Mouse (Mus musculus) left cerebral cortex, adult 18-20 months (tissue): ENCODE data around the gene Ice2. TPM values are rescaled to one million over a fixed set of nuclear protein-coding genes. Genes with fewer than 3 reads are reported as not detected.

Experiments used
- DNase-seq, 2 experiments: peaks; one replicate each; pipeline ENCODE4 v3.0.0; 2021 to 2022; ENCODE audit warnings: low spot score in 2 of 2, mixed read lengths in 1 of 2
- long read RNA-seq, 2 experiments: library from polyadenylated mRNA; stranded (forward); transcript quantifications; one replicate each; pipeline ENCODE4 v2.0.0; 2021
- total RNA-seq, 2 experiments: library from RNA; stranded (reverse); gene quantifications; 2 replicates each; pipeline ENCODE4 v1.2.3; 2021

The Ice2 gene
- 10 to 100 TPM in 1 of 2 experiments, 1 to 10 TPM in 1; 9.6 to 10.1 TPM for total RNA-seq
- long read RNA-seq, experiment 1, full-length matches to known transcripts = 4 of 6 reads
- long read RNA-seq, experiment 1, partial matches to known transcripts = 0 of 6 reads
- long read RNA-seq, experiment 1, other reads (novel, unspliced or antisense) = 2 of 6 reads
- long read RNA-seq, experiment 2, full-length matches to known transcripts = 1 of 3 reads
- long read RNA-seq, experiment 2, partial matches to known transcripts = 1 of 3 reads
- long read RNA-seq, experiment 2, other reads (novel, unspliced or antisense) = 1 of 3 reads

DNA sequence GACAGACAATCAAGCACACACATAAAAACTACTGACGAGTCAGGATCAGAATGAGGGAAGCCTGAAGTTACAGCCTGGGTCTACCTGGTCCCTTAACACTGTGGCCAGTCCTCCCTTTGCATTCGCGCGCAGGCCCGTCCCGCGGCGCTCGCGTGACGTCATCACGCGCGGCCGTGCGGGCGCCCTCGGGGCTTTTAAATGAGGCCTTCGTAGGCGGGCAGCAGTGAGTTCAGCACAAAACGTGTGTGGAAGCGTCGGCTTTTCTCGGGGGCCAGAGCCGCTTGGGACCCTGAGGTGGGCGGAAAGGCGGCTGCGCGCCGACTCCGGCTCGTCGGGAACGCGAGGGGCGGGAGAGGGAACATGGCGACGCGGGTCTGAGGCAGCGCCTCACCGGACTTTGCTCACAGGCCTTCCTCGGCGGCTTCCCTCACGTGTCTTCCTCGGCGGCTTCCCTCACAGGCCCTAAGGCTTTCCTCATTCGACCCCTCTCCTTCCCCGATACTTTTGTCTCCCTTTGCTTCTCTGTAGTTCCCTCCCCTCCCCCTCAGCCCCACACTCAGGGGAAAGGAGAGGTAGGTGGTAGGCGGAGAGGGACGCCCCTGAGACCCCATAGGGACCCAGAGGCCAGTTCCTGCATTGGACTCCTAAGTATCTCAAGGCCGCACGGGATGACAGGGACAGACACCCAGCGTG, at the start of gene Ice2:
Gene Ice2, plus strand, starts transcription at position 147 of the 693 bp plus-strand sequence.
- DNase-seq = peak; percentile 72 to 80

DNA sequence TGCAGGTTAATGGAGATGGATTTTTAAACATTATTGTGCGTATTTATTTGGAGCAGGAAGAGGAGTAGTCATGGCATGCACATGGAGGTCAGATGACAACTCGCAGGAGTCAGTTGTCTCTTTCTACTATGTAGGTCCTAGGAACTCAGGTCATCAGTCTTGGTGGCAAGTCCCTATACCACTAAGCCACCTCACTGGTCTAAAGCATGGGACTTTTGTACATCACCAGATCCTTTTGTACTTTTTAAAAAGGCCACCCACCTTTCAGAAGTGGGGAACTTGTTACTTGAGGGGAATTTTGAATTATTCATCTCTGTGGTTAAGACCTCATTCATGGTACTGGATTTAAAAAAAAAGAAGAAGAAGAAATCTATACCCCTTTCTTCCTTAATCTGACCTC, 48.2 kb upstream of the Ice2 start:
- DNase-seq = no peak

DNA sequence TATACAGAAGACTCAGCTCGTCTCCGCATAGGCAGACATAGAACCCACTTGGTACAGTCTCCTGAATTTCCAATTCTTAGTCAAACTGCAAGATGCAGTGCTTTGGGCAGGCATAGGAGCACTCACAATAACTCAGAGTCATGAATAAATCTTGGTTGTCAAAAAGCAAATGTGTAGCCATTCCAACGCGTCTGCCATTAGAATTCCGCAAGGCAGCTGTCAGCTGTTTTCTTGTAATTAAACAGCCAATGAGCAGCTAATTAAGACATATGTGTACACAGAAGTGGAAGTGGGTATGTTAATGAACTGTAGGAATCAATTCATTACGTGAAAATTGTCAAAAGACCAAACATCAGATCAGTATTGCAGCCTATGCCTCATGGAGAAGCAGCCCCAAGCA, 43.5 kb upstream of the Ice2 start:
- no peak for DNase-seq

DNA sequence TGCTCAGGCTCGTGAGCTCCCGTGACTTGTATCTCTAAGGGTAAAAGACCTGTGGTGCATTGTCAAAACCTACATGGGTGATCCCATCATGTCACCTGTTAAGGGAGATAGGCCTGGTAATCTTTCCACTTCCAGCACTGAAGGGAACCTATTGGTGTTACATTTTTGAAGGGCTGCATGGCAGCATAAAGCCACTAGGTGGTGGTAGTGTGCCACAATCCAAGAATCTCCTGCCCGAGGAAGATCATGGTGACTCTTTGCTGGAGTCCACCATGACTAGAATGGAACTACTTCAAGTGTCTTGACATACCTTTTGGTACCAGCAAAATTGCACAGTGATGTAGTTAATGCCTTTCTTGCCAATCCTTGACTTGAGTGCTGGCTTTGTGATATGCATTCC, 39.9 kb upstream of the Ice2 start:
- DNase-seq = peak; percentile 57 to 59

DNA sequence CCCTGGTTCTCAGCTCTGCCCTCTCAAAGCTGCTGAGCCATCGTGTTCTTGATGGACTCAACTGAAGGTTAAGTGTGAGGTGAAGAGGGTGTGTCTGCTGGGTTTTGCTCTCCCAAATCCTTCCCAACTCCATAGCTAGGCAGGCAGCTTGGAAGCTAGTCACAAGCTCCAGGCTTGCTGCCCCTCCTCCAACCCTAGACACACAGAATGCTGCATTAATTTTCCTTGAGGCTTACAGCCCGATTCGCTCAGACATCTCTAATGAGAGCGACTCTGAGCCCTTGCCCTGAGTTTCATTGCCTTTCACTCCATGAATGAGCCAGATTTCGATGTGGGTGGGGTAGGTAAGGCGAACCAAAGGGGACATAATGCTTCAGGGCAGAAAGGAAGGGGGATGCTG, 38.9 kb upstream of the Ice2 start:
- DNase-seq = no peak

DNA sequence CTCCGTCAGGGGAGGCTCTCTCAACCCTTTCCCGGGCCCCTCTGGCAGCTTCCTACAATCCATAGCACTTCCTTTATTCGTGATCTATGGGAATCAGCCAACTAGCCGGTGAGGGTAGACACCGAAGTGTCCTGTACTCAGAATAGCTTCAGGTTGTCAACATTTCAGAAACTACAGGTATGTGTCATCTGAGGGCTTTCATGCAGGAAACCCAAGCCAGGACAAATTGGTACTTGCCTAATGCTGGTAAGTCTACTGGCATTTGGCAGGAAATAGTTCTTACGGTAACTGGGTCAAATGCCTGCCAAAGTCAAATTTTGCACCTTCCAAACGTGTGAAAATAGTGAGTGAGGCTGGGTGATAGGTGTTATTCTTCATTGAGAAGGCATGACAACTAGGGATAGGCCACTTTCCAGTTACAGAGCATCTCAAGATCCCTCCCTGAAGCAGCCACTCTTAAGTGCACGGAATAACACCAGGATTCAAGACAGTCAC, 35.7 kb upstream of the Ice2 start:
- no peak for DNase-seq

DNA sequence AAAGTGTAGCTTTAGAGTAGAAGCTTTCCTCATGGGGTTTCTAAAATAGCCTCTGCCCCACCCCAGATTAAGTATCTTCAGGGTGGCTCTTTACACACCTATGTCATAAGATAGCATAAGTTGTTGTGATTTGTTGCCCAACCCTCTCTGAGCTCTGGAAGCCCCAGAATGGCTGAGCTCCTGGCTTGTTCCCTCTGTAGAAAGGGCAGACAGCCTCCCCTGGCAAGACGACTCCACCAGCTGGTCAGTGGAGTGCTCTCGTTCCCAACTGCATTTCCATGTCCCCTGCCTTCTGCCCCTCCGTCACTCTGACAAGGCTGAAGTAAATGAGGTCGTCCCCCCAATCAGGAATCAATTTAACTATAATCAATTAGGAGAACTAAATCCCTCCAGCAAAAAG, 34.9 kb upstream of the Ice2 start:
- no peak for DNase-seq

DNA sequence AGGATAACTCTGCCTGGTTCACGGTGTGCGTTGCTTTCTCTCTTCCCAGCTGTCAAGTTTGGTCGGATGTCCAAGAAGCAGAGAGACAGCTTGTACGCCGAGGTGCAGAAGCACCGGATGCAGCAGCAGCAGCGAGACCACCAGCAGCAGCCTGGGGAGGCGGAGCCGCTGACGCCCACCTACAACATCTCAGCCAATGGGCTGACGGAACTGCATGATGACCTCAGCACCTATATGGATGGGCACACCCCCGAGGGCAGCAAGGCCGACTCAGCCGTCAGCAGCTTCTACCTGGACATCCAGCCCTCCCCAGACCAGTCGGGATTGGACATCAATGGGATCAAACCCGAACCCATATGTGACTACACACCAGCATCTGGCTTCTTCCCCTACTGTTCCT, 33.6 kb upstream of the Ice2 start:
- DNase-seq = no peak

DNA sequence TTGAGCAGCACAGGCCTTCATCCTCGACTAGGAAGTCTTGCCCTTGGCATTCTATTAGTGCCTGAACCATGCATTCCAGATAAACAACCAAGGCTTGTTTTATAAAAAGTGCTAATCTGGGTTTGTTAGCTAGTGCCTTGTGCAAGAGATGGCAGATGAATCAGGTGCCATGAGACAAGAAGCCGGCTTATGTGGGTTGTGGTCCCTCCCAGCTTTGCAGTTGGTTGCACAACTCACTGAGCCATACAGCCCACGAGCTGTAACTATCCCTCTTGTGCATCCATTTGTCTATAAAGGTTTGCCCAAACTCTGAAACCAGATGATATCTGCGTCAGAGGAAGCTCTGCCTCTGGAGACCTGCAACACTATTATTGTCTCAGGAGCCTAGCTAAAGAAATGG, 30.7 kb upstream of the Ice2 start:
- DNase-seq = no peak

DNA sequence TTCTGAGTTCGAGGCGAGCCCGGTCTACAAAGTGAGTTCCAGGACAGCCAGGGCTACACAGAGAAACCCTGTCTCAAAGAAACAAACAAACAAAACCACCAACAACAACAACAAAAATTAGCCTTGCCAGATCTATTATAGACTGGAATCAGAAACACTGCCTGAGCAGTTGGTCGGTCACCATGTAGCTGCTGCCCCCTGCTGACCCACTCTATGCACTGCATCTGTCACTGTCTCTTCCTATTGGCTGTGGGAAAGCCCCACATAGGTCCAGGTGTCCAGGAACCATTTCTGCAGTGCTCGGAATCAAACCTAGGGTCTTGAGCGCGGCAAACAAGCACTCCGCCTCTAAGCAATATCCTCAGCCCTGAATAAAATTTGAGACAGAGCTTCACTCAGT, 29.6 kb upstream of the Ice2 start:
- peak; percentile 74 to 80 for DNase-seq

DNA sequence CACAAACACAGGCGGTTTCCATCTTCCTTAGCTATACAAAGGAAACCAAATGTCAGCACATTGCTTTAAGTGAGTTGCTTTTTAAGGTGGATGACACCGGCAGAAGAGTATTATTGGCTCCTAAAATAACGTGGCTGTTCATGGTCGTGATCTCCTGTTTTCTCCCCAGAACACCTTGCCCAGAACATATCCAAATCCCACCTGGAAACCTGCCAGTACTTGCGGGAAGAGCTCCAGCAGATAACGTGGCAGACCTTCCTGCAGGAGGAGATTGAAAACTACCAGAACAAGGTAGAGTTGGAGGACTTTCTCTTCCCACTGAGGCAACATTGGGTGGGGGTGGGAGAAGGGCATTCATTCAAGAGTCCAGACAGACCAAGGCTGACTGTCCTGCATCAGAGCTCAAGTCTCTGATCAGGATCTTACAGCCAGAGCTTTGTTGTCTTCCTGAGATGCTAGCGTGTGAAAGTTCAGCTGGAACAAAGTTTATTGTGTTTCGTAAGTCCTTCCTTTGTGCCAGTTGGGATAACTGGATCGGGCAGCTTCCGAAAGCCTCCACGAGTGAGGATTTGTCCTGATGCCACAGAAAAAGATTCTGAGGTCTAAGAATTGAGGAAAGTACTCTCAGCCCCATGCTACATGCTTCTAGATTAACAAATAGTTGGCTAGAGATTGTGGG, 26.5 kb upstream of the Ice2 start:
- no peak for DNase-seq

DNA sequence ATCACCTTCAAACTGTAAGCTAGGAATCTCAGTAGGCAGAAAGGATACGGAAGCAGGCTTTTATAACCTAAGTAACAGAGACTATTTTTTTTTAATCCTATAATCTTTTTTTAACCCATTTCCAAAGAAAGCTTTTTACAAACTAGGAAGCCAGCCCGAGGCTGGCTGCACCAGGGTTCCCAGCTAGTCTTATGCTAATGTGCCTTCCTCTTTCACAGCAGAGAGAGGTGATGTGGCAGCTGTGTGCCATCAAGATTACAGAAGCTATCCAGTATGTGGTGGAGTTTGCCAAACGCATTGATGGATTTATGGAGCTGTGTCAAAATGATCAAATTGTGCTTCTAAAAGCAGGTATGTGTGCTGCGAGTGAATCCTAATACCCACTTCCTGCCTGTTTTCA, 24.8 kb upstream of the Ice2 start:
- peak in 1 of 2 experiments; percentile 35 for DNase-seq

DNA sequence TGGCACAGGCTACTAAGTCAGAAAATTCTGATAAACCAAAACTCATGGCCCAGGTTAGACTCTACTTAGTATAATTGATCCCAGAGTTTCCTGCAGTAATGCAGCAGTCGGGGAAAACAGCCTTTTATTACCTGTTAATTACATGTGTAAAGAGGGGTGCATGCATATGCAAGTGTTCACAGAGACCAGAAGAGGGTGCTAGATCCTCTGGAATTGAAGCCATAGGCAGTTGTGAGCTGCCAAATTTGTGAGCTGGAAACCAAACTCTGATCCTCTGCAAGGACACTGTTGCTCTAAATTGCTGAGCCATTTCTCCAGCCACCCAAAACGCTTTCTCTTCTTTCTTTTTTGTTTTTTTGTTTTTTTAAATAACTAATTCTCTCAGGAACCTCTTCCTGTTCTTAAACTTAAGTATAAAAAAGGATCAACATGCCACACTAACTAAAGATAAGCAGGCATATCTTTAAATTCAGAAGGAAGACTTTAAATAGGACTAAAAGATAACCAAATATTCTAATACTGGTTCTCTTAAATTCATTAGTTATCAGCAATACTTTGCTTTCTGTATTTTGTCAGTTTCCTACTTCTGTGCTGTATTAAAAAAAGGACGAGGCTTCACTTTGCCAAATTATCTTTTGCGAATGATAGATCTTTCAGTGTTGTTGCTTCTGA, 20.6 kb upstream of the Ice2 start:
- DNase-seq = no peak

DNA sequence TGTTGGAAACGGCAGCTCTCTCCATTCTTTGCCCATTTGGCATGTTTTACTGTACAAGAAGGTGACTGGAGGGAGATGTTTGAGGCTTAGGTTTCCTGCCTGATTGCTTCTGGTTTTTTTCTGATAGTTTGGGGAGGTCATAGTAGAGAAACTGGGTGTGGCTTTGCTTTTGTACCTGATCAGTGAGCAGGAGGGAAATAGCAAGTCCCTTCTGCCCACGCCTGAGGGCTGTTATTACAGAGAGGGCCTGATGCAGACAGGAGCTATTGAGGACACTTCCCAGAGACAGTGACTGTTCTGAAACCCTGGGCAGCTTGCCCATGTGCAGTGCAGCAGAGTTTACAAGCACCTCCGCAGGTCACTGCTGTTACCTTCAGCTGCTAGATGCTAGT, 20.1 kb upstream of the Ice2 start:
- DNase-seq = no peak

DNA sequence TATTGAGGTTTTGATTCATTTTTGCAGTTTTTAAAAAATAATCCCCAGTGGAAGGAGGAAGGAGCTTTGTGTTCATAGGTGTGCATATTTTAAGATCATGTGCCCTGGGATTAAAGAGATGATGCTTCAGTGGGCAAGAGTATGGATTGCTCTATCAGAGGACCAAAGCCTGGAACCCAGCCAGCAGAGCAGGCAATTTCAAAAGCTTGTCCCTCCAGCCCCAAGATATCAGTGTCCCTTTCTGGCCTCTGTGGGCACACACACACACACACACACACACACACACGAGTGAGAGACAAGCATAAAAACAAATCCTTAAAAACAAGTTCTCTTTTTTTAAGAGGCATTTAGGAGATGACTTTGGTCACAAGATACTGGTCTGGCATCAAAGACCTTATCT, 17.2 kb upstream of the Ice2 start:
- no peak for DNase-seq

DNA sequence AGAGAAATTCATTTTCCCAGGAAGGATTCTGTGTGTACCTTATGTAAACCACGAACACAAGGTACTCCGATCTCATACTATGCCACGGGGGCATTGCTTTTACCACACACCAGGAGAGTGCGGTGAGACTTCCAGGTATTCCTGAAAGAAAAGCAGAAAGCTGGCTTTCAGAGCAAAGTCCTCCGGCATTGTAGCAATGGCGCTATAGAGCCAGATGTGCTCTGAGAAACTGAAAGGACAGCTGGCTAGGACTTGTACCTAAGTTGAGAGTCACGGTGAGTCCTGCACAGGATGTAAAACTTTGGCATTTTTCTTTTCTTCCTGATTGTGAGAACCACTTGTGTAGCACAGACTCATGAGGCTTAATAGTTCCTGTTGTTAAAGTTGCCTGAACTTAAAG, 16.0 kb upstream of the Ice2 start:
- DNase-seq = no peak

DNA sequence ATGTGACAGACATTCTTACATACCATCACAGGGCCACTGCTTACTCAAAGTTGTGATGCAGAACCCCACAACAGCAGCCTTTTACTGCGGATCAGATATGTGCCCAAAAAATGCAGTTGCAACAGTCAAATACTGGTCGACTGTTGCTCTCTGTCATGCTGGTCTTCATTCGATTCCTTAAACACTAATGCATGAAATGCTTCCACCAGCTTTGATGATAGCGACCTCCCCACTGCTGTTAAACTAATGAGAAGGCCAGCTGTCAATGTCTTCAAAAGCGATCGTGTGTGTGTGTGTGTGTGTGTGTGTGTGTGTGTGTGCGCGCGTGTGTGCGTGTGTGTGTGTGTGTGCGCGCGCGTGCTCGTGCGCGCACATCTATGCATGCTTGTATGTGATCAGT, 13.2 kb upstream of the Ice2 start:
- DNase-seq = no peak

DNA sequence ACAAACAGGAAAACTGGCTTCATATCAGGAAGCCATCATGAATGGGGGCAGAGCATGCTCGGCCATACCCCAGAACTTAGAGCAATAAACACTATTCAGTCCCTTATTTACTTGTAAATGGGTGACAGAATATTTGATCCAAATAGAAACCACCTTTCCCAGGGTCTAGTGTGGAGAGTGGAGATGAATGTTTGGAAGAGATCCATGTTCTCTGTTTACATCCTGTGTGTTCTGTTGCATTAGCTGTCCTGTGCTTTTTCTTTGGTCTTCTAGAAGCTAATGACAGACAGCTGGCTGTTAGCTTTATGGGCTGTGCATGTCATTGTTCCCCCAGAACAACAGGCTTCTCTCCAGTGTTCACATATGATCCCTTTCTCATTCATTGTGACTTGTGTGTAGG, 12.8 kb upstream of the Ice2 start:
- DNase-seq = no peak

DNA sequence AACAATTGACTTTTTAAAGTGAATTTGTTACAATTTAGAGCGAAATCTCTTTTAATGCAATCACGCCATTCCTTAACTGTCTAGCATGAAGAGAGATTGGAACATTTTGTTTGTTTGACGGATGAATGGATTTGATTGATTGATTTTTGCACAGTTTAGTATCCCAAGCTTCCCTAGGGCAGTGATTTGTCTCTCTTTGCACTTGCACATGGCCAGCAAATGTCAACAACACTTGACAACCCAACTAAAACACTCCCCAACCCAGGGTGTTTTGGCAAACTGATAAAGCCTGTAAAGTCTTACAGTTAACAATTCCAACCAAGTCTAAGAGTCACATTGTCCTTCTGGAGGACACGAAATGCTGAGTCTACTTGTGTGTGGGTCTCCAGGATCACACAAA, 10.4 kb upstream of the Ice2 start:
- no peak for DNase-seq

DNA sequence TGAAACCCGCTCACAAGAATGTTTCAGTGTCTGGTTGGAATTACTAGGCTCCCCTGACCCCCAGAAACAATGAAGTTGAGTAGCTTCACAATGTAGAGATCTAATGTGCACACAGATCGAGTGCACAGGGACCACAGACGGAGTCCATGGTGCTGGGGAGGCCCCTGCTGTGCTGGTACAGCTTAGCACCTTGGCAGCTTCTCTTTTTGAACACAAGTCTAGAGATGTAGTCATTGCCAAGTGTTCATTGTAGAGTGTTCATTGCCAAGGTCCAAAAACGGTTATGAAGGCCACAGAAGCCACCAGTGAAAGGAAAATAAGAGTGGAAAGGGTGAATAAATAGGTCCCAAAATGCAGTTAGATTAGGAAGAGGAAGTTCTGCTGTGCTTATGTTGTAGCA, 7.1 kb upstream of the Ice2 start:
- no peak for DNase-seq

DNA sequence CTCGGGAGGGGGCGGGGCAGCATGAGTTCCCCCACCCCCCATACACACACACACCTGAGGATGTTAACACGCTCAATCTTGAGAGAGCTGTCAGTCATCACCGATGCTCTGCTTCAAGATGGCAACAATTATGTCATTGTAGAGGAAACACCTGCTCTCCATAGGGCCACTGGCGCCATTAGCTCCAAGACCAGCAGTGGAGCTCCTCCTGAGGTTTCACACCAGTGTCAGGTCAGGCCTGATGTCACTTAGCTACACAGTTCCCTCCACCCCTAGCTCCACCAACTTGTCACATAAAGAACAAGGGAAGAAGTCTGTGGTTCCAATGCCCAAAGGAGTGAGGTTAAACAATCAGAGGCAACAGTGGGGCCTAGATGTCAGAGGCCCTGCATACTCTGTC, 3.5 kb upstream of the Ice2 start:
- DNase-seq = no peak

DNA sequence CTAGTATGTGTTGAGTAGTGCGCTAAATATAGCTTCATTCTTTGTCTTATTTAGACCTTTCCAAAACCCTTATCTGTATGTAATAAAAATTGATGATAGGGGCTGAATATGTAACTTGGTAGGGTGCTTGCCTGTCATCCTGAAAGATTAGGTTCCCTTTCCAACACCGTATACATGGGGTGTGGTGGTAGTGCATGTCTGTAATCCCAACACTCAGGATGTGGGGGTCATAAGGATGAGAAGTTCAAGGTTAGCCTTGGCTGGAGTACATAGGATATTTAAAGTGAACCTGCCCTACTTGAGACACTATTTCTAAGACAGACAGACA, 310 bp upstream of the Ice2 start:
- DNase-seq = no peak
